Mouse (Mus musculus): ENCODE measurements around the gene Cfl1.

The Cfl1 gene

GRCm38 (mm10) chr19:5529325-5530137 is 39.3 kb downstream of the Cfl1 start:
- DNase-seq (ENCODE audit: low spot score in 2 of 2): peak; percentile 91 to 93

GRCm38 (mm10) chr19:5530138-5530524 is 39.9 kb downstream of the Cfl1 start:
- DNase-seq (ENCODE audit: low spot score in 2 of 2): no peak

- no peak for DNase-seq (ENCODE audit: low spot score in 2 of 2)
Measured at GRCm38 (mm10) chr19:5532520-5532919, 42.3 kb downstream of the Cfl1 start.

GRCm38 (mm10) chr19:5538786-5539185 is 48.5 kb downstream of the Cfl1 start:
- DNase-seq (ENCODE audit: low spot score in 2 of 2): no peak

- no peak for DNase-seq (ENCODE audit: low spot score in 2 of 2)
Measured at GRCm38 (mm10) chr19:5543362-5543761, 53.1 kb downstream of the Cfl1 start.

GRCm38 (mm10) chr19:5544031-5544430 is 53.8 kb downstream of the Cfl1 start:
- no peak for DNase-seq (ENCODE audit: low spot score in 2 of 2)
